Mouse (Mus musculus): Measurements from ENCODE around the gene Llgl2. TPM values are rescaled to one million over a fixed set of nuclear protein-coding genes. Genes with fewer than 3 reads are reported as not detected.
A peak's percentile ranks its signal among the peaks of the same experiment; 100 is the strongest.

Gene Llgl2
- total RNA-seq, 2 experiments from 2014 or later, result 18.7 to 21.2 TPM

DNA sequence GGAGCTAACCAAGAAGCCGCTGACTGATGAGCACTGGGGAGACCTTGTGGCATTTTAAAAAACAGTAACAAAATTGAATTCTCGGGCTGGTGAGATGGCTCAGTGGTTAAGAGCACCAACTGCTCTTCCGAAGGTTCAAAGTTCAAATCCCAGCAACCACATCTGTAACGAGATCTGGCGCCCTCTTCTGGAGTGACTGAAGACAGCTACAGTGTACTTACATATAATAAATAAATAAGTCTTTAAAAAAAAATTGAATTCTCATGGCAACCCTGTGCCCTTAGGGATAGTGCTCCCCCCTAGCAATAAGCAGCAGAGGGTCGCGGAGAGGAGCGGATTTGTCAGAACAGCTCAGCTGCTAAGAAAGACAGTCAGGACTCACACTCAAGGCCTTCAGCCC lies 40.0 kb downstream of the Llgl2 start:
- DNase-seq, result no peak
- intact Hi-C loops (cut with DNase I), result no loop called here

DNA sequence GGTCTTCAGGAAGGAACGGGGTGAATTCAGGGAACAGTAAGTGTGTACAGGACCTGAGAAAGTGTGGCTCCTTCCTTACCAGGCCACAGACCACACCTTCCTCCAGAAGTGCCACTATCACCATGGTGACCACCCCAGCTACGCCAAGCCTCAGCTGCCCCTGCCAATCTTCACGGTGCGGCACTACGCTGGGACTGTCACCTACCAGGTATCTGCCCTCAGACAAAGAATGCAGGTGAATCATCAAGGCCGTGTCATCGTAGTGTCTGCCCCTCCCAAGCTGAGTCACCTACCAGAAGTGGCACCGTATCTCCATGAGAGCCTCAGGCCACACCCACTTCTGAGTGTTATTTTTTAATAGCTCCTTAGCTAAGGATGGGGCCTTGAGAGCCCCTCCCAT lies 45.5 kb downstream of the Llgl2 start:
- intact Hi-C loops (cut with DNase I), result no loop called here
- DNase-seq, result no peak

GRCm38 (mm10) chr11:115872437-115872836 lies 48.6 kb downstream of the Llgl2 start:
- intact Hi-C loops (cut with DNase I), result no loop called here
- DNase-seq, result no peak

DNA sequence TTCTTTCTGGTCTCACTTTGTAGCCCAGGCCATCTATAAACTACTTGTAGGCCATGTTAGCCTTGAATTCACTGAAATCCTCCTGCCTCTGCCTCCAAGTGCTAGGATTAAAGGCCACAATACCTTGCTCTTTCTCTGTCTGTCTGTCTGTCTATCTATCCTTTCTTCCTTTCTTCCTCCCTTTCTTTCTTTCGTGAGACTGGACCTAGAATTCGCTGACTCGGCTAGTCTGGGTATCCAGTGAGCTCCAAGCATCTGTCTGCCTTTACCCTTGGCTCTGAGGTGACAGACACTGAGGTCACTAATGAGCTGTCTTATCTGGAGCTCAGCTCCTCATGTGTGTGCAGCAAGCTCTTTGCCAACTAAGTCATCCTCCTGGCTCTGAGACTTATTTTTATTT lies 52.1 kb downstream of the Llgl2 start:
- DNase-seq, result no peak
- intact Hi-C loops (cut with DNase I), result no loop called here

DNA sequence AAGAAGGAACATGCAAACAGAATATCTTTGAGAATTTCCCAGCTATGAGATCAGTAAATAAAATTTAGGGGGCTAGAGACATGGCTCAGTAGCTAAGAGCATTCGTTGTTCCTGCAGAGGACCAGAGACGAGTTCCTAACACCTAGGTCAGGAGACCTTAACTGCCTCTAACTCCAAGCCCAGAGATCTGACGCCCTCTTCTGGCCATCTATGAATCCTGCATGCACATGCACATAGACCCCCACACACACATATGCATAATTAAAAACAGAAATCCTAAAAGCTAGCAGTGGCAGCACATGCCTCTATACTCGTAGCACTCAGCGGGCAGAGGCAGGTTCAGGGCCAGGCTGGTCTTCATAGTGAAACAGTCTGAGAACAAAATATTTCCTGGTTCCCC lies 52.6 kb downstream of the Llgl2 start:
- intact Hi-C loops (cut with DNase I), result no loop called here

DNA sequence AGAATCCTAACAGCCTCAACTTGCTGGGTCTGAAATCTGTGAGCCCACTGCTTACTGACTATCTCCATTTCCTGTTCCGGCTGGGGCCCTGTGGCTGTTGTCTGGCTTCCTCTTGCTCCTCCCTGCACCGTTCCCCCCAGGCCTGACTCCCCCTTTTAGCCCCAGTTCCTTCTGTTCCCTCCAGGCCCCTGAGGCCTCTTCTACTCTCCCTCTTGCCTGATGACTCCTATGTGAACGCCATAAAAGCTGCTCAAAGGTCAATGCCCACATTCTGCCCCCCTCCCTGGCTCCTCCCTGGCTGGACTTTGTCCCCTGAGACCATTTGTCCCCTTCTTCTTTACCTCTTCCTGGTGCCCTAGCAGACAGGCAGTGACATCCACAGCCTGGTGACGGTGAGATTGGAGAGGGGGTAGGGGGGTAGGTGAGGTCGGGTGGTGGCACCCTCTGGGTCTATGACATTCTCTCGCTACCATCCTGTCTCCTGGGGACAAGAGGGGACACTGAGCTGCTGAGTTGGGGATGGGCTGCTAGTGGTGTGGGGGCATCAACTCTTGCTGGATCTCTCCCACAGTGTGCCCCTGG lies 53.4 kb downstream of the Llgl2 start:
- no peak for DNase-seq
- intact Hi-C loops (cut with DNase I), result no loop called here

More for the DNA sequence above, 52.6 kb downstream of the Llgl2 start:
- DNase-seq, result no peak

DNA sequence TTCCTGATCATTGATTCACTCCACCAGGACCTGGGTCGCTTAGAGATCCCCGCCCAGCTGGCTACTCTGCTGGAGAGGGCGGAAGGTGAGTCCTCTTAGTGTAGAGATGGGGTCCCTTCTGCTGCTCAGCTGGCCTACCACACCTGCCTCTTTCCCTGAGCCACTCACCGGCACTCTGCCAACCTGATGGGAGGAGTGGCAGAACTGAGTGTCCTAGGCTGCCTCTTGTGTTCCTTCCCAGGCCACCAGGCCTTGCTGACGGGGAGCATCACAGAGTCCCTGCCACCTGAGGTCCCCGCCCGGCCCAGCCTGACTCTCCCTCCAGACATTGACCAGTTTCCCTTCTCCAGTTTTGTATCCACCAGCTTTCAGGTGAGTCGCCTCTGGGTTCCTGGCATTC lies 54.2 kb downstream of the Llgl2 start:
- intact Hi-C loops (cut with DNase I), result no loop called here
- DNase-seq, result no peak

GRCm38 (mm10) chr11:115881002-115881401 lies 57.2 kb downstream of the Llgl2 start:
- peak in 1 of 2 experiments; percentile 21 for DNase-seq
- intact Hi-C loops (cut with DNase I), result no loop called here

GRCm38 (mm10) chr11:115883251-115883650 lies 59.4 kb downstream of the Llgl2 start:
- DNase-seq, result no peak
- intact Hi-C loops (cut with DNase I), result no loop called here

- no peak for DNase-seq
- intact Hi-C loops (cut with DNase I), result no loop called here
These were observed 60.5 kb downstream of the Llgl2 start for GRCm38 (mm10) chr11:115884361-115884760.

DNA sequence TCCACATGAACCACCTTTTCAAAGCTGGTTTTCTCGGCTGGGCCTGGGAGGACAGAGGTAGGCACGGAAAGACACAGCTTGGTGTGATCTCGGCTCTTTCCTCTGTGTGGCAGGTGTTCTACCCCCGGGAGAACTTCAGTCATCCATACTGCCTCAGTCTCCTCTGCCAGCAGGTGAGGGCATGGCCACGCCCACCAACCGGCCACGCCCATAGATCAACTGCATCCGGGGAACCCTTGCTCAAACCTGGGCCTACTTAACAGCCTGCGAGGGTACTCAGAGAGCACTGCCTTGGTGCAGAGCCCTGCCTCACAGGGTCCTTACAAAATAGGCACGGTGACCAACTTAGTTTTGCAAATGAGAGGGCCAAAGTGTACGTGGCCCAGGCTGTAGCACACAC lies 61.4 kb downstream of the Llgl2 start:
- DNase-seq, result no peak
- intact Hi-C loops (cut with DNase I), result no loop called here

DNA sequence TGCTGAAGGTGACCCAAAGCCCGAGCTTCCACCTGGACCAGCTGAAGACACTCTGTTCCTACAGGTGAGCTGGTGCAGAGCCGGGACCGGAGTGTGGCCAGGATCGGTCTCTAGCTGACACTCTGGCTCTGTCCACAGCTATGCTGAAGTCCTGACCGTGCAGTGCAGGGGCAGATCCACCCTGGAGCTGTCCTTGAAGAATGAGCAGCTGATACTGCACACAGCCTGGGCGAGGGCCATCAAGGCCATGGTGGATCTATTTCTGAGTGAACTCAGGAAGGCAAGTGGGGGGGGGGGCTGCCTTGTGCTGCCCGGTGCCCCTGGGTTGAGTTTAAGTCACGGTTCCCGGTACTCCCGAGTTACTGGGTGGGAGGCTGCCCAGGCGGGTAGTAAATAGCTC lies 62.6 kb downstream of the Llgl2 start:
- DNase-seq, result no peak
- intact Hi-C loops (cut with DNase I), result no loop called here

GRCm38 (mm10) chr11:115888020-115888419 lies 64.2 kb downstream of the Llgl2 start:
- DNase-seq, result no peak
- intact Hi-C loops (cut with DNase I), result no loop called here

DNA sequence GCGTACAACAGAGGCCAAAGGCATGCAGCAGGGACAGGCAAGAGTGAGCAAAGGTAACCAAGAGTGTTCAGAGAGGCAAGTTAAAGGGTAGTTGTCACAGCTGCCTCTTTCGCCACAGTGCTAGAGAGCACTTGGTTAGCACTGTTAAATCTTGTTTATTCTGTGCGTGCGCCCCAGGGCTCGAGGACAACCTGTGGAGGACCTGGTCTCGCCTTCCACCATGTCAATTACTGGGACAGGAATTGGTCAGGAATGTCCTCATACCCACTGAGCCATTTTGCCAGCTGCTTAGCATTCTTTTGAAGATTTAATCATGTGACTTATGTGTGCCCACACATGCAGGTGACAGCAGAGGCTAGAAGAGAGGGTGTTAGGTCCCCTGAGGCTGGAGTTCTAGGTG lies 65.3 kb downstream of the Llgl2 start:
- intact Hi-C loops (cut with DNase I), result no loop called here
- no peak for DNase-seq

DNA sequence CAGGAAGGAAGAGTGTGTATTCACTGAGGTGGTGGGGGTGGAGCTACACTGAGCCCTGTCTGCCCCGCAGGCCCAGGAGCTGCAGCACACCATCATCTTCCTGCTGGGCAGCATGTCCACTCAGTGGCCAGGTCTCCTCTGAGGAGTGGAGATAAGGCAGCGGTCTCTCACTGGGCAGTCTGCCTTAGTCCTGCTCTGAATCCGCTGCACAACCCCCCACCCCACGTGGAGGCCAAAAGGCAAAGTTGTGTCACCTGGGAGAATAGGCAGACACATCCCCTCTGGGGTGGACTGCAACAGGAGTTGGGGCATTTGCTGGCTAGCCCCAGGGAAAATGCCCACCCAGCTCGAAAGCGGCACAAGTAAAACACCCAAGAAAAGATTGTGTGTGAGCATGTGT lies 68.4 kb downstream of the Llgl2 start:
- intact Hi-C loops (cut with DNase I), result no loop called here
- DNase-seq, result no peak

DNA sequence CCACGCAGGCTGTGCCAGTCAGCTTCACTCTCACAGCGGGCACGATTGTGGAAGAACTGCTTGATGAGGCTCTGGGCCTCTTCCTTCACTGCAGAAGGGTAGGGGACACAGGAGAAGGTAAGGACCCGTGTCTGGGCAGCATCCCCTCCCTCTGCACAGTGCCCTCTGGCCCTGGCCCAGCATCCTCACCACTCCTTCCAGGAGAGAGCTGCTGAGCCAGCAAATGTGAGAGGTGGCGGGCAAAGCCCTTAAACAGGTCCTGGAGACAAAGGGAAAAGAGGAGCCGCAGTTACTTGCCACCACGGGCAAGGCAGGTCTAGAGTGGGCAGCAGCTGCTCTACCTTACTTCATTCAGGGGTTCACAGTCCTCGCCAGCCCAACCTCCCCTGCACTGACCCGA lies 69.2 kb downstream of the Llgl2 start:
- no peak for DNase-seq
- intact Hi-C loops (cut with DNase I), result no loop called here

DNA sequence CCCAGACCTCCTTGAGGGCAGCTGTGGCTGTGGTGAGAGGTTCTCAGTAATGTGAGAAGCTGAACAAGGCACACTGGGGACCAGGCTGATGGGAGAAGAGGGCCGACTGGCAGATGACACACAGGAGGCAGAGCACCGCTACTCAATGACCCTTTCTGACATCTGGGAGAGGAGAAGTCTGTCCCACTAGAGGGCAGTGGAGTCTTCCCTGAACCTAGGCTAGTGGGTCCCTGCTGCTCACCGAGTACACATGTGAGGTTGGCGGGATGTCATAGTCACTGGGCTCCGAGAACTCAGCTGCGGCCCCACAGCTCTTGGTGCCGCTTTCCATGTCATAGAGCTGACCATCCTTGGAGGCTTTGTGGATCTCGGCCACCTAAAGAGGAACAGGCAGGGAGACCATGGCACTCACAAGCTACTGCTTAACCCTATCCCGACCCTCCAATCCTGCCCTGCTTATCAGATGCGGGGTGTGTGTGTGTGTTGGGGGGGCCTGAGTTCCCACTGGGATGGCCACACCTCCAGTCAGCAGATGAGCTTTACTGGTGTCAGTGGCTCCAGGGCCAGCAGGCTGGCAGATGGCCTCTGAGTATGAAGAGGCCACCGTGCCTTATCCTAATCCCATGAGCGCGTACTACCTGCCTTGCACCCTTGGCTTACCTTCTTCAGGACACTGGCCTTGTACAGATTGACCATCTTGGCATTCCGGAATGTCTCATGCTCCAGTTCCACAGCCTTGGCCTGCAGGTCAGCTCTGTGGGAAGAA lies 71.1 kb downstream of the Llgl2 start:
- DNase-seq, result peak; percentile 13 to 26
- intact Hi-C loops (cut with DNase I), result loop anchor here (2.0 kb wide), 1 partner anchor 24 kb away; no protein-coding TSS in a partner anchor

- intact Hi-C loops (cut with DNase I), result no loop called here
- DNase-seq, result no peak
These were observed 74.6 kb downstream of the Llgl2 start for GRCm38 (mm10) chr11:115898446-115898845.

- intact Hi-C loops (cut with DNase I), result no loop called here
These were observed 75.0 kb downstream of the Llgl2 start for GRCm38 (mm10) chr11:115898886-115899285.

GRCm38 (mm10) chr11:115899486-115900266 lies 75.8 kb downstream of the Llgl2 start, which contains the start of gene Smim5:
TSS of gene Smim5 (plus strand) at chr11:115899966.
- intact Hi-C loops (cut with DNase I), result no loop called here

More at GRCm38 (mm10) chr11:115898886-115899285, 75.0 kb downstream of the Llgl2 start:
- DNase-seq, result peak; percentile 22 to 41

GRCm38 (mm10) chr11:115900561-115901337 lies 76.9 kb downstream of the Llgl2 start:
- intact Hi-C loops (cut with DNase I), result no loop called here
- peak in 1 of 2 experiments; percentile 24 for DNase-seq

More at GRCm38 (mm10) chr11:115899486-115900266, 75.8 kb downstream of the Llgl2 start, which contains the start of gene Smim5:
- peak; percentile 52 to 60 for DNase-seq
